Mouse (Mus musculus) WW6 (cell line): ENCODE results near the gene Mnd1.

Experiments
- DNase-seq: peaks from one replicate; pipeline ENCODE4 v3.0.0-alpha.2; 2013; ENCODE audit warnings: low read depth, low spot score

Mnd1 gene

GRCm38 (mm10) chr3:84048729-84049175 lies 106.8 kb downstream of the Mnd1 start:
- no peak for DNase-seq

GRCm38 (mm10) chr3:84046206-84046605 lies 109.4 kb downstream of the Mnd1 start:
- DNase-seq: no peak

- no peak for DNase-seq
Measured at GRCm38 (mm10) chr3:84041739-84042138, 113.8 kb downstream of the Mnd1 start.

- DNase-seq: peak; percentile 24
Measured at GRCm38 (mm10) chr3:84040476-84041082, 115.0 kb downstream of the Mnd1 start.

- DNase-seq: peak; percentile 68
Measured at GRCm38 (mm10) chr3:84039646-84040475, 115.7 kb downstream of the Mnd1 start, which contains the start of gene Tmem131l. Gene Tmem131l (minus strand): TSS chr3:84040175.

GRCm38 (mm10) chr3:84038981-84039645 lies 116.5 kb downstream of the Mnd1 start:
- DNase-seq: peak; percentile 36

GRCm38 (mm10) chr3:84038126-84038525 lies 117.5 kb downstream of the Mnd1 start:
- DNase-seq: no peak
